Mouse (Mus musculus) liver, adult (tissue): Measurements from ENCODE around the gene Ubald2.

Source experiments
- GATA4 ChIP-seq: IDR thresholded peaks from 2 replicates; pipeline ENCODE4 v1.6.1; 2014; ENCODE audit warnings: mild to moderate bottlenecking, low read length; ENCODE audit not compliant: insufficient replicate concordance

Gene Ubald2

DNA sequence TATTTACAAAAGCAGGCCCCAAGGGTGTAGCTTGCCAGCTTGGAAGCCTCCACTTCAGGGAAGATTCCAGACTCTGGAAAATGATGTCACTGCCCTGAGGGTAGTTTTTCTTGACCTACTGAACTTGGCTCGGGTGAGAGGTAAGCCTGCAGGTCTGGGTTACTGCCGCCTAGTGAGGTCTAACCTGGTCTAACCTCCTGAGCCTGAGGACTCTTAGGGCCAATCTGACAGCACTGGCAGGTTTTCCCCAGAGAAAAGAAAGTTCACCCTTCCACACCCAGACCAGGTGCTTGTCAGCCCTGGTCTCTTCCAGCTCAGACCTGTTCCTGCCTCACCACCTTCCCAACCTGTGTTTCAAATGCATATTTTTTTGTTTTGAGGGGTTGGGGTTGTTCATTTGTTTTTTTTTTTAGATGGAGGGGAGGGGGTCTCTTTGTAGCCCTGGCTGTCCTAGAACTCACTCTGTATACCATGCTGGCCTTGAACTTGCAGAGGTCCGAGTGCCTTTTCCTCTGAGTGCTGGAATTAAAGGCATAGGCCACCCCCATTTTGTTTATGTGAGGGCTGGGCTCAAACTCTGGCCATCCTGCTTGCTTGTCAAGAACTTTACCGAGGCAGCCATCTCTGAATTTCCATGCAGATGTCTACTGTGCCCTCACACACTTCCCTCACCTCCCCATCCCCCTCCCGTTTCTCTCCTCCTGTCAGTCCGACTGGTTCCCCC is 6.9 kb upstream of the Ubald2 start:
- no peak for TF ChIP-seq GATA4

- no peak for TF ChIP-seq GATA4
Measured at GRCm38 (mm10) chr11:116428872-116429859, 4.7 kb upstream of the Ubald2 start.

GRCm38 (mm10) chr11:116429862-116430613 is 3.9 kb upstream of the Ubald2 start:
- TF ChIP-seq GATA4 = no peak

- no peak for TF ChIP-seq GATA4
Measured at GRCm38 (mm10) chr11:116430723-116431427, 3.0 kb upstream of the Ubald2 start.

DNA sequence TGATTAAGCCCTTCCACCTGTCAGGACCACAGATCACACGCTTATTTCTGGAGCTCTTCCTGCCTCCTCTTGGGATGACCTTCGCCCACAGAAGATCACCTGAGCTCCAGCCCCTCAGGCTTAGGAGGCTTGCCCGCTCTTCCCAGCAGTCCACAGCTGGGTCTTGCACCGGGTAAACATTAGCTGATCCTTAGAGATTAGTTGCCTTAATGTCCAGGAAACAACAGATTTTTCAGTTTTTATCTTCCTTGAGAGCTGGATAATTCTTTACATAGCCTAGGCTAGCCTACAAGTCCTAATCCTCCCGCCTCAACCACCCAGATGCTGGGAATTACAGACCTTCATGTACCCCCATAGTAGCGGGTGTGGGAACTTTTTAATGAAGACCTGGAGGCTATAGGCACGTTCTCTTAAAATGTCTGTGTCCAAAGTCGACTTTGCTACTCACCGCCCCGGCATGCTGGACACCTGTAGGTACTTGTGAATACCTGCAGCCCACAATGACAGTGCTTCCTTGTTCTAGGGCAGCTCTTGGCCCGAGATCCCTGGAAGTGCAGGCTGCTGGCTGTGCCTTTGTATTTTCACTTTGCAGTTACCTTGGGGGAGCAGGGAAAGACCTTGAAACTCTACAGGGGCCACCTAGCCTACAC is 2.3 kb upstream of the Ubald2 start:
- TF ChIP-seq GATA4 = no peak

DNA sequence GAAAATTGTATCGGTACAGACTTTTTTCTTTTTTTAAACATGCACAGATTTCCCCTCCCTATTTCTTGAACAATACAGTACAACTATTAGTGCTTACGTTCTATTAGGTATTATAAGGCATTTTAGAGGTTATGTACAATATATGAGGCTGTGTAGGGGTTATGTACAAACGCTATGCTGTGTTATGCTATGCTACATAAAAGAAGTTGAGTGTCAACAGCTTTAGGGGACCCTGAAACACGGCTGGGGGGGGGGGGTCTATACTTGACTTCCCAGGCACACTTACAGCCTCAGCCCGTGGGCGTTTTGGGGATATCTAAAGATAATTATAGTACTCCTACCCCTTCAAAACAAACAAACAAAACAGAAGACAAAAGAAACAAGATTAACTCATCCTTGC is 1.8 kb upstream of the Ubald2 start:
- no peak for TF ChIP-seq GATA4

GRCm38 (mm10) chr11:116432593-116433355 is 1.1 kb upstream of the Ubald2 start:
- TF ChIP-seq GATA4 = no peak

GRCm38 (mm10) chr11:116434287-116434966 is 533 bp downstream of the Ubald2 start:
- TF ChIP-seq GATA4 = no peak

DNA sequence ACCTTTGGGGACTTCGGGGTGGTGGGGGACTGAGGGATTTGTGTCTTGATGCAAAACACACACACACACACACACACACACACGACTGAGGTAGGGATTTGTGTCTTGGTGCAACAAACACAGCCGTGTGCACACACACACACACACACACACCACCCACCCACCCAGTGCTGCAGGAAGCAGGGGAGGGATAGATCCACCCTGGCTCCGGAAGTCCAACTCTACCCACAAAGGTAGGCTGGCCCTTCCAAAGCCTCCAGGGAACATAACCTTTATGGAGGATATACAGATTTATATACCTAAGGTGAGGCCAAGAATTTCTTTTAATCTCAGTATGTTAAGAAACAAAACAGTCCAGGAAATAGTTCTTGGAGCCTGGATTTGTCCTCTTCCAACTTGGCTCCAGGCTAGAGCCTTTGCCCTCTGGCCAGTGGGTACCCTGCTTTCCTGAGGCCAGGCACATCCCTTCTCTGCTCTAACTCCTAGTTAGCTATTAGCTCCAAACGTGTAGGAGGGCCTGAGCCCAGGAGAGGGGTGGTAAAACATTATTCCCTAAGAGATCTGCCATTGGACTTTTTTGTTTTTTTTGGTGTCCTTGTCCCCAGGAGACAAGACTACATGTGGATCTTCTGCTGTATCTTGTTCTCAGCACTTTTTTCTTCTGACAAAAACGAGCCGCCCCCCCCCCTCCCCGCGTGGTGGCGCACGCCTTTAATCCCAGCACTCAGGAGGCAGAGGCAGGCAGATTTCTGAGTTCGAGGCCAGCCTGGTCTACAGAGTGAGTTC is 1.3 kb downstream of the Ubald2 start:
- no peak for TF ChIP-seq GATA4

- no peak for TF ChIP-seq GATA4
Measured at GRCm38 (mm10) chr11:116435992-116436724, 2.3 kb downstream of the Ubald2 start.

DNA sequence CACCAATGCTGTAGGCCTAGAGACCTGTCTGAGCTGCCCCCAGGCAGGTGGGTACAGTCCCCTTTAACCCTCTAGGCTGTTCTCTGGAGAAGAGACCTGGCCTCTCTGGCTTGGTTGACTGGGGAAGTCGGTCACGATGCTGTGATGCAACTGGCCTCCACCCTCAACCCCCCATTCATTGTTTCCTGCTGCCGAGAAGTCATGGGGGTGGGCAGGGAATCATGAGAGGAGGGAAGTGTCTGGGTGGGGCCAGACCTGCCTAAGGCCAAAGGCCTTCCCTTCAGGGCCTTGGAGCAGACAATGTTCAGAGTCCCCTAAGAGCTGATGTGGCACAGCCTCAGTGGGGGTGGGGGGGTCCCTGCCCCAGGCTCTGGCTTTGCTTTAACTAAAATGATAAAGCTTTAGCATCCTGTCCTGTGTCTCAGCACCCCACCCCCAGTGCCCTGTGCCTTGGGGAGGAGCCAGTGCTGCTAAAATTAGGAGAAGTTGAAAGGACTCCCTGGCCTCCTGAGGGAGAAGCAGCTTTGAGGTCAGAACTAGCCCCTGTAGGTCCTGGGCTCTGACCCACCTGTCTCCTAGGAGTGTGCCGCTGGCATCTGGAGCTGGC is 2.9 kb downstream of the Ubald2 start:
- peak; percentile 43; the same call in 1 of the 2 replicates for TF ChIP-seq GATA4
